Mouse (Mus musculus): Measurements from ENCODE around the gene Ankrd11. TPM values are rescaled to one million over a fixed set of nuclear protein-coding genes. Genes with fewer than 3 reads are reported as not detected.

The Ankrd11 gene
- polyA plus RNA-seq, 1 experiment from 2014 or later: 65.7 TPM

GRCm38 (mm10) chr8:123020084-123020483, 22.0 kb downstream of the Ankrd11 start:
- 78% methylated on average over 2 of the region's 2 CpGs for whole genome bisulfite sequencing
- ATAC-seq (ENCODE audit: low FRiP score): no peak
- H3K4me3 ChIP-seq (replicated peaks): no peak overlapping the region
- H3K9ac ChIP-seq: no peak overlapping the region
- peaks cover 26% of the 10 kb centered on the region for H3K4me1 ChIP-seq
- no peaks in the 10 kb centered on the region for H3K9me3 ChIP-seq
- H3K36me3 ChIP-seq (replicated peaks): 0 out of 2 replicates have a peak, but pooled peaks cover 9% of the 10 kb centered on the region
- no peak overlapping the region for H3K27ac ChIP-seq
- no peak overlapping the region for H3K4me2 ChIP-seq
- no peaks in the 10 kb centered on the region for H3K27me3 ChIP-seq

GRCm38 (mm10) chr8:123018484-123019164, 23.5 kb downstream of the Ankrd11 start:
- 69% methylated on average over 4 of the region's 4 CpGs for WGBS
- no peaks in the 10 kb centered on the region for H3K9me3 ChIP-seq
- ATAC-seq (ENCODE audit: low FRiP score): no peak
- no peak overlapping the region for H3K4me2 ChIP-seq
- H3K9ac ChIP-seq: no peak overlapping the region
- 0 out of 2 replicates have a peak, but pooled peaks cover 9% of the 10 kb centered on the region for H3K36me3 ChIP-seq (replicated peaks)
- no peak overlapping the region for H3K4me3 ChIP-seq (replicated peaks)
- no peak overlapping the region for H3K27ac ChIP-seq
- peaks cover 26% of the 10 kb centered on the region for H3K4me1 ChIP-seq
- H3K27me3 ChIP-seq: no peaks in the 10 kb centered on the region

- Histone ChIP-seq H3K27ac (no peak overlapping the region), H3K9ac (no peak overlapping the region), H3K4me1 (peaks cover 26% of the 10 kb centered on the region), H3K9me3 (no peaks in the 10 kb centered on the region), H3K4me2 (no peak overlapping the region), H3K27me3 (no peaks in the 10 kb centered on the region), H3K4me3 (replicated peaks) (no peak overlapping the region), H3K36me3 (replicated peaks) (0 out of 2 replicates have a peak, but pooled peaks cover 9% of the 10 kb centered on the region)
- no peak for ATAC-seq (ENCODE audit: low FRiP score)
- WGBS: 93% methylated on average over 4 of the region's 4 CpGs
These were observed 24.9 kb downstream of the Ankrd11 start for GRCm38 (mm10) chr8:123017143-123017542.

GRCm38 (mm10) chr8:123015074-123015473, 27.0 kb downstream of the Ankrd11 start:
- no peak for ATAC-seq (ENCODE audit: low FRiP score)
- no peaks in the 10 kb centered on the region for H3K27me3 ChIP-seq
- H3K4me1 ChIP-seq: peaks cover 14% of the 10 kb centered on the region
- H3K4me3 ChIP-seq (replicated peaks): no peak overlapping the region
- H3K4me2 ChIP-seq: no peak overlapping the region
- H3K9me3 ChIP-seq: no peaks in the 10 kb centered on the region
- no peak overlapping the region for H3K9ac ChIP-seq
- 87% methylated on average over 3 of the region's 3 CpGs for WGBS
- H3K36me3 ChIP-seq (replicated peaks): 0 out of 2 replicates have a peak, but pooled peaks cover 6% of the 10 kb centered on the region
- H3K27ac ChIP-seq: no peak overlapping the region

GRCm38 (mm10) chr8:123014429-123014828, 27.6 kb downstream of the Ankrd11 start:
- no peak for ATAC-seq (ENCODE audit: low FRiP score)
- 0 out of 2 replicates have a peak, but pooled peaks cover 6% of the 10 kb centered on the region for H3K36me3 ChIP-seq (replicated peaks)
- no peak overlapping the region for H3K4me3 ChIP-seq (replicated peaks)
- H3K4me2 ChIP-seq: no peak overlapping the region
- H3K27me3 ChIP-seq: no peaks in the 10 kb centered on the region
- WGBS: 89% methylated on average over 7 of the region's 7 CpGs
- peaks cover 14% of the 10 kb centered on the region for H3K4me1 ChIP-seq
- H3K27ac ChIP-seq: no peak overlapping the region
- no peak overlapping the region for H3K9ac ChIP-seq
- no peaks in the 10 kb centered on the region for H3K9me3 ChIP-seq

GRCm38 (mm10) chr8:123011321-123011720, 30.8 kb downstream of the Ankrd11 start:
- Histone ChIP-seq H3K36me3 (replicated peaks) (no peaks in the 10 kb centered on the region), H3K27ac (no peak overlapping the region), H3K4me3 (replicated peaks) (no peak overlapping the region), H3K9me3 (no peaks in the 10 kb centered on the region), H3K9ac (no peak overlapping the region), H3K27me3 (no peaks in the 10 kb centered on the region), H3K4me1 (peaks cover 4% of the 10 kb centered on the region; the same call in 1 of the 2 replicates), H3K4me2 (no peak overlapping the region)
- no peak for ATAC-seq (ENCODE audit: low FRiP score)

- 88% methylated on average over 5 of the region's 5 CpGs for WGBS
- H3K27me3 ChIP-seq: no peaks in the 10 kb centered on the region
- ATAC-seq (ENCODE audit: low FRiP score): no peak
- H3K9me3 ChIP-seq: no peaks in the 10 kb centered on the region
- H3K36me3 ChIP-seq (replicated peaks): no peaks in the 10 kb centered on the region
- peaks cover 15% of the 10 kb centered on the region; the same call in 1 of the 2 replicates for H3K4me1 ChIP-seq
- H3K9ac ChIP-seq: no peak overlapping the region
- H3K4me3 ChIP-seq (replicated peaks): no peak overlapping the region
- no peak overlapping the region for H3K27ac ChIP-seq
- H3K4me2 ChIP-seq: no peak overlapping the region
These were observed 36.3 kb downstream of the Ankrd11 start for GRCm38 (mm10) chr8:123005805-123006204.

GRCm38 (mm10) chr8:123005328-123005727, 36.7 kb downstream of the Ankrd11 start:
- H3K9me3 ChIP-seq: no peaks in the 10 kb centered on the region
- no peak for ATAC-seq (ENCODE audit: low FRiP score)
- no peak overlapping the region for H3K9ac ChIP-seq
- H3K27ac ChIP-seq: no peak overlapping the region
- H3K36me3 ChIP-seq (replicated peaks): no peaks in the 10 kb centered on the region
- 70% methylated on average over 3 of the region's 3 CpGs for WGBS
- H3K4me3 ChIP-seq (replicated peaks): no peak overlapping the region
- H3K4me2 ChIP-seq: no peak overlapping the region
- H3K27me3 ChIP-seq: no peaks in the 10 kb centered on the region
- H3K4me1 ChIP-seq: peaks cover 15% of the 10 kb centered on the region; the same call in 1 of the 2 replicates

- WGBS: 85% methylated on average over 14 of the region's 14 CpGs
- Histone ChIP-seq H3K9ac (no peak overlapping the region), H3K27ac (no peak overlapping the region), H3K4me2 (no peak overlapping the region), H3K9me3 (no peaks in the 10 kb centered on the region), H3K4me3 (replicated peaks) (no peak overlapping the region), H3K36me3 (replicated peaks) (no peaks in the 10 kb centered on the region), H3K27me3 (no peaks in the 10 kb centered on the region), H3K4me1 (peaks cover 15% of the 10 kb centered on the region; the same call in 1 of the 2 replicates)
- no peak for ATAC-seq (ENCODE audit: low FRiP score)
These were observed 37.8 kb downstream of the Ankrd11 start for GRCm38 (mm10) chr8:123004033-123004922.

- H3K4me3 ChIP-seq (replicated peaks): no peak overlapping the region
- H3K9me3 ChIP-seq: no peaks in the 10 kb centered on the region
- no peak for ATAC-seq (ENCODE audit: low FRiP score)
- WGBS: 89% methylated on average over 2 of the region's 2 CpGs
- H3K4me1 ChIP-seq: peaks cover 15% of the 10 kb centered on the region; the same call in 1 of the 2 replicates
- no peaks in the 10 kb centered on the region for H3K27me3 ChIP-seq
- no peak overlapping the region for H3K27ac ChIP-seq
- no peak overlapping the region for H3K9ac ChIP-seq
- no peak overlapping the region for H3K4me2 ChIP-seq
- no peaks in the 10 kb centered on the region for H3K36me3 ChIP-seq (replicated peaks)
These were observed 41.8 kb downstream of the Ankrd11 start for GRCm38 (mm10) chr8:123000311-123000710.

- Histone ChIP-seq H3K9me3 (no peaks in the 10 kb centered on the region), H3K4me3 (replicated peaks) (no peak overlapping the region), H3K9ac (no peak overlapping the region), H3K36me3 (replicated peaks) (no peaks in the 10 kb centered on the region), H3K4me1 (peaks cover 10% of the 10 kb centered on the region; the same call in 1 of the 2 replicates), H3K27me3 (no peaks in the 10 kb centered on the region), H3K4me2 (no peak overlapping the region), H3K27ac (no peak overlapping the region)
- 83% methylated on average over 4 of the region's 4 CpGs for WGBS
- ATAC-seq (ENCODE audit: low FRiP score): no peak
These were observed 44.1 kb downstream of the Ankrd11 start for GRCm38 (mm10) chr8:122997963-122998362.

GRCm38 (mm10) chr8:122993740-122994139, 48.3 kb downstream of the Ankrd11 start:
- no peak for ATAC-seq (ENCODE audit: low FRiP score)
- no peak overlapping the region for H3K4me3 ChIP-seq (replicated peaks)
- no peaks in the 10 kb centered on the region for H3K36me3 ChIP-seq (replicated peaks)
- H3K27ac ChIP-seq: no peak overlapping the region
- peaks cover 13% of the 10 kb centered on the region; the same call in 1 of the 2 replicates for H3K4me1 ChIP-seq
- no peaks in the 10 kb centered on the region for H3K9me3 ChIP-seq
- no peaks in the 10 kb centered on the region for H3K27me3 ChIP-seq
- no peak overlapping the region for H3K9ac ChIP-seq
- 80% methylated on average over 5 of the region's 5 CpGs for WGBS
- no peak overlapping the region for H3K4me2 ChIP-seq
